Mouse (Mus musculus): ENCODE measurements around the gene Gja5. TPM values are rescaled to one million over a fixed set of nuclear protein-coding genes. Genes with fewer than 3 reads are reported as not detected.
"Not testable (repeated sequence)": the region's sequence is repeated elsewhere in the genome, so short reads cannot be mapped to it uniquely, and the experiment has no call there.

Gene Gja5
- polyA plus RNA-seq, 1 experiment from 2014 or later: 8.2 TPM

GRCm38 (mm10) chr3:97058704-97059103 is 154.2 kb downstream of the Gja5 start:
- no peaks in the 10 kb centered on the region for H3K36me3 ChIP-seq (ENCODE audit: control insufficient read depth, insufficient read depth, low read length)
- H3K4me2 ChIP-seq (ENCODE audit: low read depth, low read length): no peak overlapping the region
- DNase-seq (ENCODE audit: low spot score) (no peak), ATAC-seq (ENCODE audit: low read depth) (no peak)
- WGBS: 72% methylated on average over 5 of the region's 5 CpGs
- no peaks in the 10 kb centered on the region for H3K27me3 ChIP-seq (replicated peaks; ENCODE audit: control insufficient read depth, insufficient read depth, low read length)
- no peaks in the 10 kb centered on the region for H3K4me1 ChIP-seq (ENCODE audit: control insufficient read depth, insufficient read depth, low read length)
- no peaks in the 10 kb centered on the region for H3K9me3 ChIP-seq (ENCODE audit: control insufficient read depth, low read length)
- H3K4me3 ChIP-seq (ENCODE audit: low read depth, low read length): no peak overlapping the region
- H3K9ac ChIP-seq (ENCODE audit: low read depth, low read length): no peak overlapping the region
- H3K27ac ChIP-seq (replicated peaks; ENCODE audit: low read depth, low read length): no peak overlapping the region

- no peak overlapping the region for H3K27ac ChIP-seq (replicated peaks; ENCODE audit: low read depth, low read length)
- 94% methylated on average over 4 of the region's 4 CpGs for WGBS
- H3K9ac ChIP-seq (ENCODE audit: low read depth, low read length): no peak overlapping the region
- H3K36me3 ChIP-seq (ENCODE audit: control insufficient read depth, insufficient read depth, low read length): no peaks in the 10 kb centered on the region
- no peak for ATAC-seq (ENCODE audit: low read depth)
- H3K9me3 ChIP-seq (ENCODE audit: control insufficient read depth, low read length): no peaks in the 10 kb centered on the region
- no peaks in the 10 kb centered on the region for H3K4me1 ChIP-seq (ENCODE audit: control insufficient read depth, insufficient read depth, low read length)
- no peaks in the 10 kb centered on the region for H3K27me3 ChIP-seq (replicated peaks; ENCODE audit: control insufficient read depth, insufficient read depth, low read length)
- DNase-seq (ENCODE audit: low spot score): no peak
- H3K4me3 ChIP-seq (ENCODE audit: low read depth, low read length): no peak overlapping the region
- H3K4me2 ChIP-seq (ENCODE audit: low read depth, low read length): no peak overlapping the region
These were observed 155.6 kb downstream of the Gja5 start for GRCm38 (mm10) chr3:97060119-97060518.

DNA sequence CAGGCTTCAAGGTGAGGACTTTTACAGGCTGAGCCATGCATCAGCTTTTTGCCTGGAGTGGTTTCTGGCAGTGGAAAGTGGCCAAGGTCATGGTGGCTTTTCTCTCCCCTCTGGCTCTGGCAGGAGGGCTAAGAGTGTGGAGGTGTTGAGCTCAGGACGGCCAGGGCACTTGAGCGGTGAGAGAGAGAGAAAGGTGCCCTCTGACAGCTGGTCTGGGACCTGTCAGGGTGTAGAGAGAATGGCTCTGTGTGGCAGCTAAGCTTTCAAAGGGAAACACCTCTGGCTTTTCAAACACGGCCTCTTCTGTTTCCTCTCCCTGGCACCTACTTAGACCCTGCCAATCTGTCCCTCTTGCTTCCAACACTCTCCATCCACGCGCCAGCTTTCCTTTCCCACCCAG is 158.3 kb downstream of the Gja5 start:
- H3K9ac ChIP-seq (ENCODE audit: low read depth, low read length): no peak overlapping the region
- H3K4me1 ChIP-seq (ENCODE audit: control insufficient read depth, insufficient read depth, low read length): no peaks in the 10 kb centered on the region
- no peak for ATAC-seq (ENCODE audit: low read depth)
- no peaks in the 10 kb centered on the region for H3K27me3 ChIP-seq (replicated peaks; ENCODE audit: control insufficient read depth, insufficient read depth, low read length)
- no peaks in the 10 kb centered on the region for H3K9me3 ChIP-seq (ENCODE audit: control insufficient read depth, low read length)
- 66% methylated on average over 4 of the region's 5 CpGs for WGBS
- H3K4me3 ChIP-seq (ENCODE audit: low read depth, low read length): no peak overlapping the region
- H3K4me2 ChIP-seq (ENCODE audit: low read depth, low read length): no peak overlapping the region
- no peak for DNase-seq (ENCODE audit: low spot score)
- no peak overlapping the region for H3K27ac ChIP-seq (replicated peaks; ENCODE audit: low read depth, low read length)
- H3K36me3 ChIP-seq (ENCODE audit: control insufficient read depth, insufficient read depth, low read length): no peaks in the 10 kb centered on the region

DNA sequence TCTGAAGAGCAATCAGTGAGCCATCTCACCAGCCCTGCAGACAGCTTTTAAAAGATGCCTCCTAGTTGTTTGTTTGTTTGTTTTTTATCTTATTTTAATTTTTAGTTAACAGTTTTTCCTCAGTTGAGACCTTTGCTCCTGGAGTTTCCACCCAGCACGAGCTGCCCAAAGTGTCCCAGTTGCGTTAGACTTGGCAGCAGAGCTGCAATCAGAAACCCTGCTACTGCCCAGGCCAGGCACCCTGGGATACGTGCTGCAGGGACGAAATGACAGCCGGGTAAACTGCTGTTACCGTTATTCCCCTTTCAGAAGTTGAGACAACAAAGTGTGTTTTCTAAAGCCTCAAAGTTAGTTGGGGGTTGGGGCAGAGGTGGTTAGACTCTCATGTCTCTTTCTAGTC is 159.6 kb downstream of the Gja5 start:
- WGBS: 59% methylated on average over 6 of the region's 6 CpGs
- H3K9me3 ChIP-seq (ENCODE audit: control insufficient read depth, low read length): no peaks in the 10 kb centered on the region
- ATAC-seq (ENCODE audit: low read depth): no peak

DNA sequence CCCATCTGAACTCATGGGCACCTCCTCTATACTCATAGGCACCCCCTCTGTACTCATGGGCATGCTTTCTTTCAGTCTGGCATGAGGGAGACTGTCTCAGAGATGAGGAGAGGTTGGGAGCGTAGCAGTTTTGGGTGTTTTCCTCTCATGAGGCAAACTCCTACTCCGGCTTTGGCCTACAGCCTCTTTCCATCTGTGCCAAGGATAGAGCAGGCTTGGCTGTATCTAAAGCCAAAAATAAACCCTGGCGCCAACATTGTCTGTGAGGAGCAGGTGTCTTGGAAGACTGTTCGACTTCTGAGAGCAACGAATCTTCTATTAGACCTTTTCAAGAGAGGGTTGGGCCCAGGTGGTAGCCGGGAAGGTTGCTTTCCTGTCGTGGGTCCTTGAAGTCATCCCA is 165.1 kb downstream of the Gja5 start:
- not testable (repeated sequence) for DNase-seq (ENCODE audit: low spot score); H3K27me3 ChIP-seq (replicated peaks; ENCODE audit: control insufficient read depth, insufficient read depth, low read length); H3K9ac ChIP-seq (ENCODE audit: low read depth, low read length); H3K27ac ChIP-seq (replicated peaks; ENCODE audit: low read depth, low read length); H3K4me1 ChIP-seq (ENCODE audit: control insufficient read depth, insufficient read depth, low read length); H3K4me3 ChIP-seq (ENCODE audit: low read depth, low read length); ATAC-seq (ENCODE audit: low read depth); H3K9me3 ChIP-seq (ENCODE audit: control insufficient read depth, low read length); H3K4me2 ChIP-seq (ENCODE audit: low read depth, low read length); H3K36me3 ChIP-seq (ENCODE audit: control insufficient read depth, insufficient read depth, low read length)
- WGBS: 87% methylated on average over 7 of the region's 7 CpGs

More for the DNA sequence above, 159.6 kb downstream of the Gja5 start:
- Histone ChIP-seq H3K27me3 (replicated peaks; ENCODE audit: control insufficient read depth, insufficient read depth, low read length) (no peaks in the 10 kb centered on the region), H3K4me1 (ENCODE audit: control insufficient read depth, insufficient read depth, low read length) (no peaks in the 10 kb centered on the region), H3K36me3 (ENCODE audit: control insufficient read depth, insufficient read depth, low read length) (no peaks in the 10 kb centered on the region), H3K4me3 (ENCODE audit: low read depth, low read length) (no peak overlapping the region), H3K4me2 (ENCODE audit: low read depth, low read length) (no peak overlapping the region), H3K27ac (replicated peaks; ENCODE audit: low read depth, low read length) (no peak overlapping the region), H3K9ac (ENCODE audit: low read depth, low read length) (no peak overlapping the region)
- DNase-seq (ENCODE audit: low spot score): no peak

GRCm38 (mm10) chr3:97071916-97072315 is 167.4 kb downstream of the Gja5 start:
- not testable (repeated sequence) for H3K4me1 ChIP-seq (ENCODE audit: control insufficient read depth, insufficient read depth, low read length); DNase-seq (ENCODE audit: low spot score); H3K9me3 ChIP-seq (ENCODE audit: control insufficient read depth, low read length); H3K27me3 ChIP-seq (replicated peaks; ENCODE audit: control insufficient read depth, insufficient read depth, low read length); H3K4me3 ChIP-seq (ENCODE audit: low read depth, low read length); H3K27ac ChIP-seq (replicated peaks; ENCODE audit: low read depth, low read length); H3K9ac ChIP-seq (ENCODE audit: low read depth, low read length); H3K4me2 ChIP-seq (ENCODE audit: low read depth, low read length); H3K36me3 ChIP-seq (ENCODE audit: control insufficient read depth, insufficient read depth, low read length); ATAC-seq (ENCODE audit: low read depth)
- WGBS: 72% methylated on average over 9 of the region's 9 CpGs

GRCm38 (mm10) chr3:97072361-97072760 is 167.9 kb downstream of the Gja5 start:
- H3K9me3 ChIP-seq (ENCODE audit: control insufficient read depth, low read length); ATAC-seq (ENCODE audit: low read depth); H3K9ac ChIP-seq (ENCODE audit: low read depth, low read length); H3K27me3 ChIP-seq (replicated peaks; ENCODE audit: control insufficient read depth, insufficient read depth, low read length); DNase-seq (ENCODE audit: low spot score); H3K27ac ChIP-seq (replicated peaks; ENCODE audit: low read depth, low read length); H3K4me1 ChIP-seq (ENCODE audit: control insufficient read depth, insufficient read depth, low read length); H3K4me3 ChIP-seq (ENCODE audit: low read depth, low read length); H3K4me2 ChIP-seq (ENCODE audit: low read depth, low read length); H3K36me3 ChIP-seq (ENCODE audit: control insufficient read depth, insufficient read depth, low read length): not testable (repeated sequence)
- WGBS: 76% methylated on average over 5 of the region's 5 CpGs

- not testable (repeated sequence) for H3K4me1 ChIP-seq (ENCODE audit: control insufficient read depth, insufficient read depth, low read length); DNase-seq (ENCODE audit: low spot score); H3K36me3 ChIP-seq (ENCODE audit: control insufficient read depth, insufficient read depth, low read length); H3K27me3 ChIP-seq (replicated peaks; ENCODE audit: control insufficient read depth, insufficient read depth, low read length); H3K9me3 ChIP-seq (ENCODE audit: control insufficient read depth, low read length); H3K9ac ChIP-seq (ENCODE audit: low read depth, low read length); H3K27ac ChIP-seq (replicated peaks; ENCODE audit: low read depth, low read length); H3K4me3 ChIP-seq (ENCODE audit: low read depth, low read length); H3K4me2 ChIP-seq (ENCODE audit: low read depth, low read length)
- 6% methylated on average over 2 of the region's 11 CpGs for WGBS
- ATAC-seq (ENCODE audit: low read depth): peak; percentile 89
These were observed 171.4 kb downstream of the Gja5 start for GRCm38 (mm10) chr3:97075744-97076350.

- WGBS: 56% methylated on average over 6 of the region's 6 CpGs
- ATAC-seq (ENCODE audit: low read depth): 0 out of 2 replicates have a peak, but pooled peaks have one; percentile 55
- H3K4me2 ChIP-seq (ENCODE audit: low read depth, low read length): no peak overlapping the region
These were observed 171.9 kb downstream of the Gja5 start for GRCm38 (mm10) chr3:97076412-97076811.

More at GRCm38 (mm10) chr3:97076412-97076811, 171.9 kb downstream of the Gja5 start:
- H3K4me1 ChIP-seq (ENCODE audit: control insufficient read depth, insufficient read depth, low read length): no peaks in the 10 kb centered on the region
- no peak overlapping the region for H3K9ac ChIP-seq (ENCODE audit: low read depth, low read length)
- no peaks in the 10 kb centered on the region for H3K27me3 ChIP-seq (replicated peaks; ENCODE audit: control insufficient read depth, insufficient read depth, low read length)
- H3K9me3 ChIP-seq (ENCODE audit: control insufficient read depth, low read length): no peaks in the 10 kb centered on the region
- DNase-seq (ENCODE audit: low spot score): peak; percentile 48
- no peak overlapping the region for H3K4me3 ChIP-seq (ENCODE audit: low read depth, low read length)
- H3K27ac ChIP-seq (replicated peaks; ENCODE audit: low read depth, low read length): no peak overlapping the region
- H3K36me3 ChIP-seq (ENCODE audit: control insufficient read depth, insufficient read depth, low read length): no peaks in the 10 kb centered on the region
